In the genomic region with DNA sequence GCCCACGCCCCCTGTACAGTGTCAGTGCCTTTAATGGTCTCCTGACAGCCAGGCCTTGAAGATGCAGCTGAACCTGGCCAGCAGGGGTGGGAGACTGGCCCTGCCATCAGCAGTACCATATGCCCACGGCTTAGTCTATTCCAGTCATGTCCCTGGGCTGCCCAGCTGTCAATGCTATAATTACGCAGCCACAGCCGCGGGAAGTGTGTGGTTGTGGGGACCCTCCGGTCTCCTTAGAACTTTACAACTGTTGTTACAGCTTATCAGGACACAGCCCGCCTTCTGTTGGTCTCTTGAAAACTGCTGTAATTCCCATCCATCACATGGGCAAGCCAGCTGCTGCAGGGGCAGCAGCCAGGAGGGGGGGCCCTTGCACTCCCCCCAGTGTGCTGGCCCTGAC, we compare ENCODE assay signal across 14 mouse cellular contexts.
DNase-seq lines count a peak whose midpoint lies in the region; ATAC-seq and TF ChIP-seq lines count a peak whose summit lies in the region.
"Had no signal": no experiment of that assay in that cellular context is flagged by ENCODE, and none has a peak within 500 bp of the region (broad histone marks: within the 10 kb centered on the region; RNA-seq: fewer than 3 reads in every experiment).

No protein-coding gene starts in this region.

- no peaks in the 10 kb centered on the region for H3K27me3 ChIP-seq in hindbrain, postnatal 0 days (ENCODE audit: insufficient read depth, low read length)
- H3K27me3 ChIP-seq in hindbrain, embryonic 12.5 days: no peaks in the 10 kb centered on the region
- no peaks in the 10 kb centered on the region for H3K27me3 ChIP-seq in C2C12 (ENCODE audit: control insufficient read depth, insufficient read depth, insufficient read length)
- H3K27me3 ChIP-seq in limb, embryonic 14.5 days (ENCODE audit: control insufficient read depth, insufficient read depth, low read length): no peaks in the 10 kb centered on the region
- no peaks in the 10 kb centered on the region for H3K27me3 ChIP-seq in kidney, embryonic 15.5 days
- H3K27me3 ChIP-seq: embryonic facial prominence, embryonic 13.5 days; forebrain, embryonic 12.5 days; midbrain, embryonic 12.5 days had no signal

- no peak overlapping the region for H3K27ac ChIP-seq in hindbrain, postnatal 0 days
- H3K27ac ChIP-seq in hindbrain, embryonic 12.5 days: no peak overlapping the region
- H3K27ac ChIP-seq in limb, embryonic 14.5 days (replicated peaks; ENCODE audit: low read depth, low read length): no peak overlapping the region
- H3K27ac ChIP-seq in kidney, embryonic 15.5 days: no peak overlapping the region
- H3K27ac ChIP-seq: embryonic facial prominence, embryonic 13.5 days; forebrain, embryonic 12.5 days; midbrain, embryonic 12.5 days had no signal

- H3K4me1 ChIP-seq in hindbrain, postnatal 0 days (ENCODE audit: insufficient read depth, low read length): no peaks in the 10 kb centered on the region
- H3K4me1 ChIP-seq in hindbrain, embryonic 12.5 days: no peaks in the 10 kb centered on the region
- H3K4me1 ChIP-seq in limb, embryonic 14.5 days (ENCODE audit: control insufficient read depth, insufficient read depth, low read length): no peaks in the 10 kb centered on the region
- no peaks in the 10 kb centered on the region for H3K4me1 ChIP-seq in kidney, embryonic 15.5 days
- H3K4me1 ChIP-seq: embryonic facial prominence, embryonic 13.5 days; forebrain, embryonic 12.5 days; midbrain, embryonic 12.5 days had no signal

- no peak overlapping the region for H3K9ac ChIP-seq in hindbrain, postnatal 0 days (replicated peaks; ENCODE audit: low read length)
- no peak overlapping the region for H3K9ac ChIP-seq in hindbrain, embryonic 12.5 days
- no peak overlapping the region for H3K9ac ChIP-seq in limb, embryonic 14.5 days (ENCODE audit: low read depth, low read length, severe bottlenecking)
- no peak overlapping the region for H3K9ac ChIP-seq in kidney, embryonic 15.5 days
- H3K9ac ChIP-seq: embryonic facial prominence, embryonic 13.5 days; forebrain, embryonic 12.5 days; midbrain, embryonic 12.5 days had no signal

- no peak overlapping the region for H3K4me2 ChIP-seq in hindbrain, postnatal 0 days (ENCODE audit: low read depth, low read length)
- H3K4me2 ChIP-seq in hindbrain, embryonic 12.5 days (replicated peaks): no peak overlapping the region
- no peak overlapping the region for H3K4me2 ChIP-seq in limb, embryonic 14.5 days (replicated peaks; ENCODE audit: low read depth, low read length, severe bottlenecking)
- H3K4me2 ChIP-seq in kidney, embryonic 15.5 days: no peak overlapping the region
- H3K4me2 ChIP-seq: embryonic facial prominence, embryonic 13.5 days; forebrain, embryonic 12.5 days; midbrain, embryonic 12.5 days had no signal

- no peaks in the 10 kb centered on the region for H3K36me3 ChIP-seq in hindbrain, postnatal 0 days (ENCODE audit: insufficient read depth, low read length)
- no peaks in the 10 kb centered on the region for H3K36me3 ChIP-seq in hindbrain, embryonic 12.5 days
- H3K36me3 ChIP-seq in C2C12 (ENCODE audit: control insufficient read depth, insufficient read depth): no peaks in the 10 kb centered on the region
- no peaks in the 10 kb centered on the region for H3K36me3 ChIP-seq in limb, embryonic 14.5 days (ENCODE audit: control insufficient read depth, insufficient read depth, low read length)
- H3K36me3 ChIP-seq in kidney, embryonic 15.5 days: no peaks in the 10 kb centered on the region
- H3K36me3 ChIP-seq: embryonic facial prominence, embryonic 13.5 days; forebrain, embryonic 12.5 days; midbrain, embryonic 12.5 days had no signal

- ATAC-seq in hindbrain, postnatal 0 days: no peak
- ATAC-seq in hindbrain, embryonic 12.5 days (ENCODE audit: low FRiP score): no peak
- peak; percentile 79 for ATAC-seq in limb, embryonic 14.5 days (ENCODE audit: low FRiP score, low read depth)
- ATAC-seq in kidney, embryonic 15.5 days (replicated peaks; ENCODE audit: low FRiP score): no peak

- H3K79me3 ChIP-seq in C2C12 (ENCODE audit: low read depth): no peaks in the 10 kb centered on the region

- no peaks in the 10 kb centered on the region for H3K9me3 ChIP-seq in hindbrain, postnatal 0 days (ENCODE audit: low read length)
- no peaks in the 10 kb centered on the region for H3K9me3 ChIP-seq in hindbrain, embryonic 12.5 days (replicated peaks)
- H3K9me3 ChIP-seq in limb, embryonic 14.5 days (ENCODE audit: control insufficient read depth, low read length): no peaks in the 10 kb centered on the region
- H3K9me3 ChIP-seq in kidney, embryonic 15.5 days (replicated peaks): no peaks in the 10 kb centered on the region
- H3K9me3 ChIP-seq: embryonic facial prominence, embryonic 13.5 days; forebrain, embryonic 12.5 days; midbrain, embryonic 12.5 days had no signal

- H3ac ChIP-seq in C2C12 (ENCODE audit: control insufficient read depth, insufficient read length, low read depth): no peak overlapping the region

- DNase-seq in embryo, embryonic 10.5 days (ENCODE audit: low spot score): peak; percentile 16
- no peak for DNase-seq in embryo, embryonic 10 days (ENCODE audit: low spot score)
- peak; percentile 10 for DNase-seq in hindbrain, postnatal 0 days (ENCODE audit: low spot score)
- DNase-seq in limb, embryonic 14.5 days (ENCODE audit: low spot score): peak; percentile 32
- no peak for DNase-seq in kidney, adult 18-20 months
- DNase-seq: adrenal gland, postnatal 14 days; cerebellum, adult 9-10 months; lung, postnatal 4 days had no signal

- no peak for TF ChIP-seq POLR2A in limb, embryonic 14.5 days (IDR thresholded peaks at IDR 0.05; ENCODE audit: borderline replicate concordance, extremely low read depth, insufficient read depth, insufficient read length)

- 65% methylated on average over 7 of the region's 7 CpGs for WGBS in hindbrain, postnatal 0 days
- 66% methylated on average over 7 of the region's 7 CpGs for WGBS in hindbrain, embryonic 12.5 days
- 32% methylated on average over 7 of the region's 7 CpGs for WGBS in limb, embryonic 14.5 days
- WGBS in kidney, embryonic 15.5 days: 34% methylated on average over 7 of the region's 7 CpGs

- H3K79me2 ChIP-seq in C2C12 (ENCODE audit: control insufficient read depth, insufficient read depth): no peaks in the 10 kb centered on the region

- no peak overlapping the region for H3K4me3 ChIP-seq in hindbrain, postnatal 0 days (ENCODE audit: low read length)
- H3K4me3 ChIP-seq in hindbrain, embryonic 12.5 days: no peak overlapping the region
- no peak overlapping the region for H3K4me3 ChIP-seq in C2C12 (ENCODE audit: insufficient read depth, poor library complexity, severe bottlenecking)
- no peak overlapping the region for H3K4me3 ChIP-seq in limb, embryonic 14.5 days (replicated peaks; ENCODE audit: low read length)
- no peak overlapping the region for H3K4me3 ChIP-seq in kidney, embryonic 15.5 days (replicated peaks)
- H3K4me3 ChIP-seq: embryonic facial prominence, embryonic 13.5 days; forebrain, embryonic 12.5 days; midbrain, embryonic 12.5 days had no signal

- no peak for TF ChIP-seq CTCF in hindbrain, postnatal 0 days (IDR thresholded peaks at IDR 0.05; ENCODE audit: low read depth)
- peak; percentile 13 for TF ChIP-seq CTCF in C2C12 (IDR thresholded peaks at IDR 0.05; ENCODE audit: control insufficient read depth, insufficient read depth, insufficient read length)

TF ChIP-seq in C2C12, 6 proteins besides CTCF, POLR2A, EP300 and RAD21:
- TF ChIP-seq MYOD1 (IDR thresholded peaks at IDR 0.05; ENCODE audit: control insufficient read depth, insufficient read length, low read depth) (no peak), FOSL1 (IDR thresholded peaks at IDR 0.05; ENCODE audit: insufficient read depth, low read length, poor library complexity, severe bottlenecking) (no peak), CEBPB (IDR thresholded peaks at IDR 0.05; ENCODE audit: low read depth) (no peak), MYOG (IDR thresholded peaks at IDR 0.05; ENCODE audit: control insufficient read depth, extremely low read depth, insufficient read length) (no peak), MAX (IDR thresholded peaks at IDR 0.05) (no peak), USF1 (IDR thresholded peaks at IDR 0.05; ENCODE audit: low read depth) (no peak)

Comparison
In these comparisons a context has a peak if more than half of its experiments do, and no peak if none do; other contexts are left out.
1. DNase-seq: peak in embryo, embryonic 10.5 days (single experiment), hindbrain, postnatal 0 days (single experiment) and limb, embryonic 14.5 days (single experiment); none in embryo, embryonic 10 days (single experiment) and kidney, adult 18-20 months (single experiment).